Mouse (Mus musculus) midbrain, postnatal 0 days (tissue): Measurements from ENCODE around the gene Gsk3a. TPM values are rescaled to one million over a fixed set of nuclear protein-coding genes. Genes with fewer than 3 reads are reported as not detected.

Experiments used
- ATAC-seq: fragments of 200-750 bp; cut with Nextera tagmentation; 2 replicates; pipeline ENCODE4 v1.8.0; 2017; ENCODE audit warnings: moderate number of reproducible peaks, mild to moderate bottlenecking, moderate TSS enrichment, moderate library complexity; ENCODE audit not compliant: low FRiP score
- DNase-seq: peaks from one replicate; pipeline ENCODE4 v3.0.0-alpha.2; 2015; ENCODE audit warnings: low spot score
- H3K27ac ChIP-seq: fragments of 300-500 bp; sonication (generic); 2 replicates; pipeline ENCODE4 v1.5.1; 2014; ENCODE audit warnings: low read depth, mild to moderate bottlenecking, low read length, mixed read lengths
- H3K27me3 ChIP-seq: fragments of 300-500 bp; sonication (generic); 2 replicates; pipeline ENCODE4 v1.6.1; 2014; ENCODE audit warnings: low read length, control low read depth, mixed read lengths; ENCODE audit not compliant: insufficient read depth
- H3K36me3 ChIP-seq: fragments of 300-500 bp; sonication (generic); 2 replicates; pipeline ENCODE4 v1.6.1; 2014; ENCODE audit warnings: low read length, control low read depth, mixed read lengths; ENCODE audit not compliant: insufficient read depth
- H3K4me1 ChIP-seq: fragments of 300-500 bp; sonication (generic); 2 replicates; pipeline ENCODE4 v1.6.1; 2014; ENCODE audit warnings: mild to moderate bottlenecking, control low read depth, antibody characterized with exemption, low read length, mixed read lengths; ENCODE audit not compliant: insufficient read depth
- H3K4me2 ChIP-seq: fragments of 300-500 bp; sonication (generic); 2 replicates; pipeline ENCODE4 v1.6.1; 2014; ENCODE audit warnings: low read depth, mild to moderate bottlenecking, low read length, mixed read lengths; ENCODE audit not compliant: poor library complexity, severe bottlenecking
- H3K4me3 ChIP-seq: fragments of 300-500 bp; sonication (generic); 2 replicates; pipeline ENCODE4 v1.5.1; 2014; ENCODE audit warnings: low read depth, mild to moderate bottlenecking, low read length, moderate library complexity
- H3K9ac ChIP-seq: fragments of 300-500 bp; sonication (generic); replicated peaks from 2 replicates; pipeline ENCODE4 v1.6.1; 2014; ENCODE audit warnings: mild to moderate bottlenecking, low read length, moderate library complexity, mixed read lengths; ENCODE audit not compliant: poor library complexity, severe bottlenecking
- H3K9me3 ChIP-seq: fragments of 300-500 bp; sonication (generic); 2 replicates; pipeline ENCODE4 v1.6.1; 2016; ENCODE audit warnings: low read length, control low read depth
- CTCF ChIP-seq: IDR thresholded peaks from 2 replicates; pipeline ENCODE4 v1.5.1; 2016; ENCODE audit warnings: antibody characterized with exemption, mild to moderate bottlenecking
- WGBS: fragments of 180-500 bp; shearing (Covaris S2); extraction: QIAGEN DNeasy Blood & Tissue Kit; methylation state at CpG from one replicate; pipeline ENCODE4 v1.1.7; 2014; 5-methylcytosine and 5-hydroxymethylcytosine counted together
- microRNA-seq: library from miRNA; unstranded; fragments of <30 nt; microRNA quantifications from one replicate; pipeline ENCODE4, GENCODE M21; 2016; ENCODE audit warnings: borderline number of aligned reads
- polyA plus RNA-seq: library from polyadenylated mRNA; unstranded; fragments of >200 nt; fragmentation: Nextera tagmentation; extraction: Ambion mirVana; gene quantifications from 2 replicates; pipeline ENCODE4 v1.2.1, GENCODE M21; 2015
- total RNA-seq: library from RNA; depleted of rRNA; stranded (reverse); fragments of >200 nt; gene quantifications from 2 replicates; pipeline ENCODE4 v1.2.3, GENCODE M21; 2014; rRNA removed

Gsk3a gene
- total and polyA plus RNA-seq, 2 experiments from 2014 or later, result 20.6 to 169 TPM

DNA sequence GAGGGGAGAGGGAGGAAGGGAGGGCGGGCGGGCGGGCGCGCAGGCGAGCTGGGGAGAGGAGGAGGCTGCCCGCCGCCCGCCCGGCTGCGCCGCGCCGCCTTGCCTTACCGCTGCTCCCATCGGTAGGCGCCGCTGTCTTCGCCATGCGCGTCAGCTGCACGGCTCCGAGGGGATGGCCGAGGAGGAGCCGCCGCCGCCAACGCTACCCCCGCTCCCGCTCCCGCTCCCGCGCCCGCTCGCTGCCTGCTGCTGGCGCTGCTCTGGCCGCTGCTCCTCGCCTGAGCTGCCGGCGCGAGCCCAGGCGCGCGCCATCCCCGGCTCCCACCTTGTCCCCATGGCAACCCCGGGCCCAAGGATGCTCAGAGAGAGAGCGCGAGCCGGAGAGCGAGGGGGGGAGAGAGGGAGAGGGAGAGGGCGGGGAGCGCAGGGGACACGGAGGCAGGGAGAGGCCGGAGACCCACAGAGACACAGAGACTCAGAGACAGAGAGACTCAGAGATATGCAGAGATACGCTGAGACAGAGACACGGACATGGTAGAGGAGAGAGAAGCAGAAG, 58.0 kb downstream of the Gsk3a start, which contains the start of gene Pou2f2:
Pou2f2 (minus strand) TSS at position 121 of the 556 bp plus-strand sequence.
- H3K27ac ChIP-seq, result peak within 1 kb of the TSS; percentile 99
- peak within 1 kb of the TSS; percentile 77 for H3K4me3 ChIP-seq
- WGBS, result under 1% methylated on average over 34 of the region's 56 CpGs
- no peaks in the 10 kb centered on the region for H3K9me3 ChIP-seq
- peak within 1 kb of the TSS; percentile 66 for H3K4me2 ChIP-seq
- peak; percentile 67 for TF ChIP-seq CTCF
- no peaks in the 10 kb centered on the region for H3K36me3 ChIP-seq
- DNase-seq, result peak; percentile 93
- peak within 1 kb of the TSS; percentile 95 for H3K9ac ChIP-seq
- H3K27me3 ChIP-seq, result peaks cover 4% of the 10 kb centered on the region; the same call in 1 of the 2 replicates
- ATAC-seq, result peak; percentile 92
- peaks cover 12% of the 10 kb centered on the region for H3K4me1 ChIP-seq

DNA sequence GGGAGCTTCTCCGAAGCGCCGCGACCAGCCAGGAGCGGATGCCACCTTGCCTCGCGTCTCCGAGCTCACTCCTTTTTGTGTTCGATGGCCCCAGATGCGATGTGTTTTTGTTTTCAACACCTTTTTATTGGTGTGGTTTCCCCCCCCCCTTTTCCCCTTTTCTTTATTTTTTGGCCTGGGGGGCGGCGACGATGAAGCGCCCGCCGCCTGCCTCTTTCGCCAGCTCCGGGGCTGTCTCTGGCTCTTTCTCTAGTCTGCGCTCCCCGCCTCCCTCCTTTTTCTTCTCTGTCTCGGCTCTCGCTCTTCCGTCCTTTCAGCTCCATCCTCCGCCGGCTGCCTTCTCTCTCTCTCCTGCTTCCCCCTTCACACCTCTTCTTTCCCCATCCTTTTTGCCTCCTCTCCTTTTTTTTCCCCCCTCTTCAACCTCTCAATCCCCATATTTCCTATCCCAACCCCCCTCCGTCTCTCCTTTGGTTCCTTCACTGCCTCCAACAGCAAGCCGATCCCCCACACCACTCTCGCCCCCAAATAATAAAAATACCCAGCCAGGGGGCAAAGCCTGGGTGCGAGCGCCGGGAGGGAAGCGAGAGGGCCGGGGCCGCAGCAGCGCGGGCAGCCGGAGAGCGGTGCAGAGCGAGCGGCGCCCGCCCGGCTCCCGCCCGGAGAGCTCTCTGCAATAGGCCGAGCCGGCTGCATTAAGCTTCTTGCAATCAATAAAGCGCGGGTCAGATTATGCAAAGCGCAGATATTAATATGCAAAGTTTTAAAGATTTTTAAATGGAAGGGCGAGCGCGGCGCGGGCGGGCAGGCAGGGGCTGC, 58.7 kb downstream of the Gsk3a start:
- ATAC-seq (peak; percentile 72), DNase-seq (peak; percentile 53)
- Histone ChIP-seq H3K4me3 (peak overlapping the region; percentile 77), H3K27me3 (peaks cover 4% of the 10 kb centered on the region; the same call in 1 of the 2 replicates), H3K27ac (peak overlapping the region; percentile 99), H3K36me3 (no peaks in the 10 kb centered on the region), H3K9me3 (no peaks in the 10 kb centered on the region), H3K9ac (peak overlapping the region; percentile 95), H3K4me2 (peak overlapping the region; percentile 66), H3K4me1 (peaks cover 12% of the 10 kb centered on the region)
- under 1% methylated on average over 50 of the region's 56 CpGs for WGBS
- no peak for TF ChIP-seq CTCF

DNA sequence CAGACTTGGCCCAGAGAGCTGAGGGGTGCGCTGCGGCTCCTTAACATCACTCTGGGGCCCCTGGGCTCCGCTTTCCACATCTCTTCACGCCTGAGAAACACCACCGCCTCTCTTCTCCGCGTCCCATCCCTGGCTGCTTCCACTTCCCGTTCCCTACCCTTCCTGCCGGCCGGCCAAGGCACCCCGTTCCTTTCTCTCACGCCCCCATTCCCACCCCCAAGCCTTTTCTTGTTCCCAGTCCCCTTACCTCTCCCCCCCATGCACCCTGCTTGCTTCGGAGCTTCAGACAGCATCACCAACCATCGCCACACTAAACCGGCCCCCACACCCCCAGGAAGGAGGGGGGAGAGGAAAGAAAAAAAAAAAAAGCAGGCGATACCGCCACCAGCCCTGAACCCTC, 59.3 kb downstream of the Gsk3a start:
- WGBS, result under 1% methylated on average over 17 of the region's 17 CpGs
- H3K27ac ChIP-seq, result peak overlapping the region; percentile 99
- no peak for TF ChIP-seq CTCF
- peaks cover 12% of the 10 kb centered on the region for H3K4me1 ChIP-seq
- peak; percentile 34 for DNase-seq
- ATAC-seq, result no peak
- H3K9me3 ChIP-seq, result no peaks in the 10 kb centered on the region
- peak overlapping the region; percentile 95 for H3K9ac ChIP-seq
- peak overlapping the region; percentile 77 for H3K4me3 ChIP-seq
- no peaks in the 10 kb centered on the region for H3K36me3 ChIP-seq
- peaks cover 4% of the 10 kb centered on the region; the same call in 1 of the 2 replicates for H3K27me3 ChIP-seq
- peak overlapping the region; percentile 66 for H3K4me2 ChIP-seq

Small RNA genes within 50 kb of the gene (microRNA-seq; reads per million reads assigned to microRNA genes)
- not detected for gene Mir7048

Other genes with a start within 250 kb of the Gsk3a start
- gene Atp1a3, start 231.9 kb downstream of the Gsk3a start, total RNA-seq, result 493 and 502 TPM in 2 replicates
- gene Atp1a3, start 231.9 kb downstream of the Gsk3a start, polyA plus RNA-seq, result 727 and 786 TPM in 2 replicates
- 153 and 161 TPM in 2 replicates for gene Grik5, start 165.5 kb downstream of the Gsk3a start, total RNA-seq
- 15.7 and 18.6 TPM in 2 replicates for gene Grik5, start 165.5 kb downstream of the Gsk3a start, polyA plus RNA-seq
- 37.4 and 38.0 TPM in 2 replicates for gene Zfp574, start 165.3 kb downstream of the Gsk3a start, total RNA-seq
- gene Zfp574, start 165.3 kb downstream of the Gsk3a start, polyA plus RNA-seq, result 30.9 and 31.9 TPM in 2 replicates
- 7.6 and 9.0 TPM in 2 replicates for gene Pou2f2, start 58.1 kb downstream of the Gsk3a start, total RNA-seq
- gene Pou2f2, start 58.1 kb downstream of the Gsk3a start, polyA plus RNA-seq, result 28.9 and 35.9 TPM in 2 replicates
- 25.9 and 27.8 TPM in 2 replicates for gene Dedd2, start 17.2 kb downstream of the Gsk3a start, total RNA-seq
- 17.7 and 18.7 TPM in 2 replicates for gene Dedd2, start 17.2 kb downstream of the Gsk3a start, polyA plus RNA-seq
- gene Zfp526, start 16.4 kb downstream of the Gsk3a start, total RNA-seq, result 8.1 and 9.5 TPM in 2 replicates
- 0.94 and 1.0 TPM in 2 replicates for gene Zfp526, start 16.4 kb downstream of the Gsk3a start, polyA plus RNA-seq
- 15.8 TPM in 2 replicates for gene Erf, start 12.9 kb upstream of the Gsk3a start, total RNA-seq
- 2.2 and 3.0 TPM in 2 replicates for gene Erf, start 12.9 kb upstream of the Gsk3a start, polyA plus RNA-seq
- gene Cic, start 29.9 kb upstream of the Gsk3a start, total RNA-seq, result 145 and 146 TPM in 2 replicates
- 26.8 and 31.9 TPM in 2 replicates for gene Cic, start 29.9 kb upstream of the Gsk3a start, polyA plus RNA-seq
- 595 and 661 TPM in 2 replicates for gene Pafah1b3, start 60.1 kb upstream of the Gsk3a start, total RNA-seq
- gene Pafah1b3, start 60.1 kb upstream of the Gsk3a start, polyA plus RNA-seq, result 604 and 629 TPM in 2 replicates
- gene Prr19, start 63.6 kb upstream of the Gsk3a start, total RNA-seq, result 2.0 and 2.5 TPM in 2 replicates
- 5.7 and 7.0 TPM in 2 replicates for gene Prr19, start 63.6 kb upstream of the Gsk3a start, polyA plus RNA-seq
- 105 and 106 TPM in 2 replicates for gene Tmem145, start 68.3 kb upstream of the Gsk3a start, total RNA-seq
- 131 and 143 TPM in 2 replicates for gene Tmem145, start 68.3 kb upstream of the Gsk3a start, polyA plus RNA-seq
- gene Megf8, start 79.3 kb upstream of the Gsk3a start, total RNA-seq, result 90.0 and 103 TPM in 2 replicates
- gene Megf8, start 79.3 kb upstream of the Gsk3a start, polyA plus RNA-seq, result 15.3 and 15.6 TPM in 2 replicates
- gene Cnfn, start 131.9 kb upstream of the Gsk3a start, total RNA-seq, result not detected in 2 replicates
- gene Cnfn, start 131.9 kb upstream of the Gsk3a start, polyA plus RNA-seq, result not detected in 2 replicates
- 10.6 and 11.6 TPM in 2 replicates for gene Lipe, start 160.9 kb upstream of the Gsk3a start, total RNA-seq
- gene Lipe, start 160.9 kb upstream of the Gsk3a start, polyA plus RNA-seq, result 6.9 and 7.6 TPM in 2 replicates
- gene Cxcl17, start 175.0 kb upstream of the Gsk3a start, total RNA-seq, result not detected in 2 replicates
- 0.38 and 0.57 TPM in 2 replicates for gene Cxcl17, start 175.0 kb upstream of the Gsk3a start, polyA plus RNA-seq
- 1.4 and 2.9 TPM in 2 replicates for gene Ceacam1, start 239.8 kb upstream of the Gsk3a start, total RNA-seq
- 0.84 and 0.94 TPM in 2 replicates for gene Ceacam1, start 239.8 kb upstream of the Gsk3a start, polyA plus RNA-seq